Mouse (Mus musculus) olfactory bulb, adult 2 months (tissue): ENCODE data around the gene Uhrf1.

Experiments used
- CTCF ChIP-seq: fragments of 200-500 bp; IDR thresholded peaks from 2 replicates; pipeline ENCODE4 v1.5.1; 2012; ENCODE audit warnings: low read depth, mild to moderate bottlenecking, low read length, moderate library complexity; ENCODE audit not compliant: insufficient read depth
- POLR2A ChIP-seq: fragments of 200-500 bp; IDR thresholded peaks from 2 replicates; pipeline ENCODE4 v1.6.1; 2012; ENCODE audit warnings: mild to moderate bottlenecking, low read depth, low read length, moderate library complexity; ENCODE audit not compliant: insufficient read depth

- no peak for TF ChIP-seq CTCF
- TF ChIP-seq POLR2A = no peak
These were observed 56.7 kb downstream of the Uhrf1 start for GRCm38 (mm10) chr17:56359864-56360263.
